Mouse (Mus musculus) CD4-positive naive resting alpha-beta T cell, adult 57 days (primary cell): ENCODE data around the gene Gm8906. TPM values are rescaled to one million over a fixed set of nuclear protein-coding genes. Genes with fewer than 3 reads are reported as not detected.

ENCODE experiments used
- total RNA-seq: library from RNA; stranded (reverse); gene quantifications from one replicate; pipeline ENCODE4 v1.2.4, GENCODE M21; 2023

Gm8906 gene
- total RNA-seq: not detected

DNA sequence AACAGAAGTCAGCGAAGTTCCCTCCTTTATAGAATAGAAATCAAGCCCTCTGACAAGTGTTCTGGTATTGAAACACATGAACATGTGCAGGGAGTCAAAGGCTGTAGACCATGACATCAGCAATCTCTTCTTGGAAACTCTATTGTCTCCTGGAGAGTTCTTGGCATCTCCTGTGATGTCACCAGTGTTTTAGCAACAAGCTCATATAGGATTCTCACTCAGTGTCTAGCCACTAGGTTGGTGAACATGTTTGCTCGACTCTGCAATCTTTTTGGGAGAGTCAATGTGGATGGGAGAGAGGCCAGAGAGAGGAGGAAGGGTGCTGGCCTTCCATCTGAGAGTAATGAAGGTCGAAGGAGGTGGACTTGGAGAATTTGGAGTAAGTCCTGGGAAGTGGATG, at the start of gene Gm8906:
Gm8906 (plus strand) TSS at position 301 of the 400 bp plus-strand sequence.

Other genes starting within 250 kb of the Gm8906 start
- not detected for gene Gm8890, start 246.7 kb upstream of the Gm8906 start, total RNA-seq
- not detected for gene Speer1, start 161.2 kb upstream of the Gm8906 start, total RNA-seq
- not detected for gene Gm8897, start 86.3 kb upstream of the Gm8906 start, total RNA-seq
- gene Gm6460, start 92.2 kb downstream of the Gm8906 start, total RNA-seq: not detected
- not detected for gene Gm8922, start 179.3 kb downstream of the Gm8906 start, total RNA-seq